Mouse (Mus musculus): ENCODE results near the gene Tmem252.

DNA sequence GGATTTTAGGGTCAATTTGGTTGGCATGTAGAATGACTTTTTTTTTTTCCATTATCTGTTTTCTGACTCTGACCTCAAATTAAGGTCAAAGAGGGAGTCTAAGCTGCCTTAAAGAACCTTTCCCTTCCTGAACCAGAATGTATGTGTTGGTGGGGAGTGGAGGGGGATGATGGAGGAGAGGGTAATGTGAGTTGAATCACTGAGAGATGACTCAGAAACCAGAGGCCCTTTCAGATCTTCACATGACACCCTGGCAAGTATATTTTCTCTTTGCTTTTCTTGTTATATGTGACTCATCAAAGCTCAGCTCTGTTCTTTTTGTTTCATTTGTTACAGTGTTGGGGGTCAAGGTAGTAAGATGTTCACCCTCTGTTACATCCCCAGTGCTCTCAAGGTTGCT, 46.6 kb downstream of the Tmem252 start:
- TF ChIP-seq CTCF (IDR thresholded peaks at IDR 0.05; ENCODE audit: borderline replicate concordance, extremely low read depth, insufficient read depth, insufficient read length) (no peak), POLR2A (IDR thresholded peaks at IDR 0.05; ENCODE audit: borderline replicate concordance, extremely low read depth, insufficient read depth, insufficient read length, poor library complexity, severe bottlenecking) (no peak)

All from brain, embryonic 14.5 days (tissue).